Mouse (Mus musculus): ENCODE measurements around the gene Fam209.

DNA sequence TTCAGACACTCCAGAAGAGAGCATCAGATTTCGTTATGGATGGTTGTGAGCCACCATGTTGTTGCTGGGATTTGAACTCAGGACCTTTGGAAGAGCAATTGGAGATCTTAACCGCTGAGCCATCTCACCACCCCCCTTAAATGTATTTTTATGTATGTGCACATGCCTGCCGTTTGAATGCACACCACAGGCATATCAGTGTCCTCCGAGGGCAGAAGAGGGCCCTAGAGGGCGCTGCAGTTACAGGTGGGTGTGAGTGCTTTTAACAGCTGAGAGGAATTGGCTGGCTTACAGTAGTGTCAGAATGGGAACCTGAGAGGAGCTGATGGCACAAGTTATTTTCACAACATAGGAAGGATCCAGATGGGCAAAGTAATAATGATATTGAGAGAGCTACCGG is 2.6 kb downstream of the Fam209 start:
- no peak for TF ChIP-seq FOSL1 (IDR thresholded peaks at IDR 0.05; ENCODE audit: insufficient read depth, low read length, poor library complexity, severe bottlenecking)
- TF ChIP-seq MYOD1 (IDR thresholded peaks at IDR 0.05; ENCODE audit: control insufficient read depth, insufficient read length, low read depth) = no peak

Data from C2C12 (cell line).